8 mouse cellular contexts compared by ENCODE assay signal in genomic region chr11:82930391-82930955, GRCm38 (mm10). TPM values are rescaled to one million over a fixed set of nuclear protein-coding genes. Genes with fewer than 3 reads are reported as not detected.
DNase-seq lines count a peak whose midpoint lies in the region; ATAC-seq and TF ChIP-seq lines count a peak whose summit lies in the region.
"Not testable (repeated sequence)": the region's sequence is repeated elsewhere in the genome, so short reads cannot be mapped to it uniquely, and the experiment has no call there.

No protein-coding gene starts in this region.

- WGBS in forebrain, embryonic 15.5 days: under 1% methylated on average over 76 of the region's 85 CpGs
- 20% methylated on average over 84 of the region's 85 CpGs for WGBS in heart, embryonic 16.5 days
- WGBS in intestine, postnatal 0 days: 2% methylated on average over 77 of the region's 85 CpGs
- under 1% methylated on average over 78 of the region's 85 CpGs for WGBS in limb, embryonic 12.5 days
- WGBS in lung, embryonic 15.5 days: 3% methylated on average over 82 of the region's 85 CpGs
- WGBS in neural tube, embryonic 11.5 days: 2% methylated on average over 51 of the region's 85 CpGs

- H3K4me3 ChIP-seq in E14TG2a.4 (replicated peaks; ENCODE audit: low read length): peak overlapping the region; percentile 67
- peak overlapping the region; percentile 51 for H3K4me3 ChIP-seq in forebrain, embryonic 15.5 days
- peak overlapping the region; percentile 53 for H3K4me3 ChIP-seq in heart, embryonic 16.5 days (ENCODE audit: low read length)
- peak overlapping the region; percentile 47 for H3K4me3 ChIP-seq in intestine, postnatal 0 days (ENCODE audit: low read depth, low read length)
- H3K4me3 ChIP-seq in limb, embryonic 12.5 days (replicated peaks): peak overlapping the region; percentile 50
- peak overlapping the region; percentile 50 for H3K4me3 ChIP-seq in lung, embryonic 15.5 days
- peak overlapping the region; percentile 46 for H3K4me3 ChIP-seq in neural tube, embryonic 11.5 days (ENCODE audit: low read depth, low read length)

- DNase-seq in embryo, embryonic 10.5 days (ENCODE audit: low spot score): peak; percentile 29
- DNase-seq in neural tube, embryonic 11.5 days (ENCODE audit: low spot score): not testable (repeated sequence)

- not testable (repeated sequence) for H3K9me3 ChIP-seq in E14TG2a.4 (ENCODE audit: low read length); forebrain, embryonic 15.5 days; heart, embryonic 16.5 days (replicated peaks; ENCODE audit: control insufficient read depth, low read length); intestine, postnatal 0 days (ENCODE audit: control insufficient read depth); limb, embryonic 12.5 days; lung, embryonic 15.5 days; neural tube, embryonic 11.5 days (ENCODE audit: control insufficient read depth, low read length)

- not testable (repeated sequence) for H3K36me3 ChIP-seq in E14TG2a.4 (ENCODE audit: insufficient read depth, low read length); forebrain, embryonic 15.5 days; intestine, postnatal 0 days (ENCODE audit: control insufficient read depth, insufficient read depth); limb, embryonic 12.5 days; lung, embryonic 15.5 days; neural tube, embryonic 11.5 days (ENCODE audit: control insufficient read depth, insufficient read depth, low read length)
- peaks cover 58% of the 10 kb centered on the region for H3K36me3 ChIP-seq in heart, embryonic 16.5 days (ENCODE audit: control insufficient read depth, insufficient read depth)

- not testable (repeated sequence) for ATAC-seq in forebrain, embryonic 15.5 days (replicated peaks); heart, embryonic 16.5 days (replicated peaks; ENCODE audit: extremely low read depth, insufficient read depth, low FRiP score); intestine, postnatal 0 days; limb, embryonic 12.5 days (ENCODE audit: insufficient number of reproducible peaks, insufficient read depth, low FRiP score, low TSS enrichment, low read depth); lung, embryonic 15.5 days (ENCODE audit: borderline replicate concordance, extremely low read depth, low FRiP score, low TSS enrichment); neural tube, embryonic 11.5 days (ENCODE audit: insufficient read depth, low FRiP score, low TSS enrichment)

- H3K4me2 ChIP-seq in forebrain, embryonic 15.5 days (replicated peaks): peak overlapping the region; percentile 98
- H3K4me2 ChIP-seq in heart, embryonic 16.5 days (ENCODE audit: low read depth, low read length): peak overlapping the region; percentile 76
- H3K4me2 ChIP-seq in intestine, postnatal 0 days (replicated peaks; ENCODE audit: low read depth): peak overlapping the region; percentile 91
- peak overlapping the region; percentile 93 for H3K4me2 ChIP-seq in limb, embryonic 12.5 days
- peak overlapping the region; percentile 94 for H3K4me2 ChIP-seq in lung, embryonic 15.5 days
- peak overlapping the region; percentile 94 for H3K4me2 ChIP-seq in neural tube, embryonic 11.5 days (ENCODE audit: low read depth)

- H3K27ac ChIP-seq in forebrain, embryonic 15.5 days (replicated peaks); heart, embryonic 16.5 days (ENCODE audit: low read length); intestine, postnatal 0 days (ENCODE audit: low read depth, low read length); limb, embryonic 12.5 days; lung, embryonic 15.5 days; neural tube, embryonic 11.5 days (ENCODE audit: low read depth, low read length): not testable (repeated sequence)

- peaks cover 53% of the 10 kb centered on the region for H3K27me3 ChIP-seq in E14TG2a.4 (ENCODE audit: insufficient read depth, low read length)
- peaks cover 42% of the 10 kb centered on the region for H3K27me3 ChIP-seq in forebrain, embryonic 15.5 days
- not testable (repeated sequence) for H3K27me3 ChIP-seq in heart, embryonic 16.5 days (ENCODE audit: control insufficient read depth, insufficient read depth, low read length)
- H3K27me3 ChIP-seq in intestine, postnatal 0 days (replicated peaks; ENCODE audit: control insufficient read depth, insufficient read depth, low read length): peaks cover 41% of the 10 kb centered on the region
- peaks cover 90% of the 10 kb centered on the region for H3K27me3 ChIP-seq in limb, embryonic 12.5 days
- H3K27me3 ChIP-seq in lung, embryonic 15.5 days: peaks cover 56% of the 10 kb centered on the region
- H3K27me3 ChIP-seq in neural tube, embryonic 11.5 days (ENCODE audit: control insufficient read depth, insufficient read depth, low read length): peaks cover 48% of the 10 kb centered on the region

- not testable (repeated sequence) for H3K9ac ChIP-seq in forebrain, embryonic 15.5 days (replicated peaks); heart, embryonic 16.5 days (ENCODE audit: low read length); lung, embryonic 15.5 days; neural tube, embryonic 11.5 days (ENCODE audit: low read length)
- 0 out of 2 replicates have a peak overlapping the region, but pooled peaks have one; percentile 3 for H3K9ac ChIP-seq in intestine, postnatal 0 days (ENCODE audit: low read depth, low read length)
- 0 out of 2 replicates have a peak overlapping the region, but pooled peaks have one; percentile 31 for H3K9ac ChIP-seq in limb, embryonic 12.5 days (replicated peaks)

- H3K4me1 ChIP-seq in E14TG2a.4 (replicated peaks; ENCODE audit: low read depth, low read length); forebrain, embryonic 15.5 days; heart, embryonic 16.5 days (ENCODE audit: control insufficient read depth, insufficient read depth, low read length); intestine, postnatal 0 days (replicated peaks; ENCODE audit: control insufficient read depth, insufficient read depth, low read length); lung, embryonic 15.5 days; neural tube, embryonic 11.5 days (ENCODE audit: control insufficient read depth, insufficient read depth, low read length): not testable (repeated sequence)
- H3K4me1 ChIP-seq in limb, embryonic 12.5 days (replicated peaks): peaks cover 11% of the 10 kb centered on the region

- TF ChIP-seq CTCF in E14TG2a.4 (conservative IDR thresholded peaks at IDR 0.05; ENCODE audit: low read length); intestine, postnatal 0 days (IDR thresholded peaks at IDR 0.05; ENCODE audit: low read depth): not testable (repeated sequence)

RNA-seq across cellular contexts. Expression of gene Unc45b, which starts 20.1 kb away (rescaled TPM):
- 1.0 and 1.3 TPM in 2 replicates for polyA plus RNA-seq in forebrain, embryonic 15.5 days (2015; fragmentation: Nextera tagmentation; extraction: Ambion mirVana)
- 188 and 201 TPM in 2 replicates for polyA plus RNA-seq in heart, embryonic 16.5 days (2015; fragmentation: Nextera tagmentation; extraction: Ambion mirVana)
- 1.6 and 1.9 TPM in 2 replicates for polyA plus RNA-seq in intestine, postnatal 0 days (2015; fragmentation: Nextera tagmentation; extraction: Ambion mirVana)
- polyA plus RNA-seq in limb, embryonic 12.5 days (2016; fragmentation: Nextera tagmentation; extraction: Ambion mirVana): 11.5 and 12.4 TPM in 2 replicates
- 10.7 and 11.2 TPM in 2 replicates for polyA plus RNA-seq in lung, embryonic 15.5 days (2015; fragmentation: Nextera tagmentation; extraction: Ambion mirVana)
- 7.5 and 8.3 TPM in 2 replicates for polyA plus RNA-seq in neural tube, embryonic 11.5 days (2014; fragmentation: Nextera tagmentation; extraction: Ambion mirVana)

RNA-seq across cellular contexts. Expression of gene Slfn5, which starts 20.7 kb away (rescaled TPM):
- polyA plus RNA-seq in forebrain, embryonic 15.5 days (2015; fragmentation: Nextera tagmentation; extraction: Ambion mirVana): 0.85 and 1.1 TPM in 2 replicates
- polyA plus RNA-seq in heart, embryonic 16.5 days (2015; fragmentation: Nextera tagmentation; extraction: Ambion mirVana): 6.1 and 7.7 TPM in 2 replicates
- polyA plus RNA-seq in intestine, postnatal 0 days (2015; fragmentation: Nextera tagmentation; extraction: Ambion mirVana): 3.7 and 3.9 TPM in 2 replicates
- polyA plus RNA-seq in limb, embryonic 12.5 days (2016; fragmentation: Nextera tagmentation; extraction: Ambion mirVana): 0.41 and 0.58 TPM in 2 replicates
- 2.6 and 4.2 TPM in 2 replicates for polyA plus RNA-seq in lung, embryonic 15.5 days (2015; fragmentation: Nextera tagmentation; extraction: Ambion mirVana)
- polyA plus RNA-seq in neural tube, embryonic 11.5 days (2014; fragmentation: Nextera tagmentation; extraction: Ambion mirVana): 0.74 and 0.86 TPM in 2 replicates

RNA-seq across cellular contexts. Expression of gene Nle1, which starts 22.3 kb away (rescaled TPM):
- 32.0 and 37.5 TPM in 2 replicates for polyA plus RNA-seq in forebrain, embryonic 15.5 days (2015; fragmentation: Nextera tagmentation; extraction: Ambion mirVana)
- polyA plus RNA-seq in heart, embryonic 16.5 days (2015; fragmentation: Nextera tagmentation; extraction: Ambion mirVana): 22.2 TPM in 2 replicates
- 8.0 and 10.2 TPM in 2 replicates for polyA plus RNA-seq in intestine, postnatal 0 days (2015; fragmentation: Nextera tagmentation; extraction: Ambion mirVana)
- 39.9 and 46.3 TPM in 2 replicates for polyA plus RNA-seq in limb, embryonic 12.5 days (2016; fragmentation: Nextera tagmentation; extraction: Ambion mirVana)
- polyA plus RNA-seq in lung, embryonic 15.5 days (2015; fragmentation: Nextera tagmentation; extraction: Ambion mirVana): 29.4 and 34.1 TPM in 2 replicates
- polyA plus RNA-seq in neural tube, embryonic 11.5 days (2014; fragmentation: Nextera tagmentation; extraction: Ambion mirVana): 28.8 and 29.9 TPM in 2 replicates

RNA-seq across cellular contexts. Expression of gene Fndc8, which starts 38.5 kb away (rescaled TPM):
- polyA plus RNA-seq in forebrain, embryonic 15.5 days (2015; fragmentation: Nextera tagmentation; extraction: Ambion mirVana): 0.23 and 0.60 TPM in 2 replicates
- polyA plus RNA-seq in heart, embryonic 16.5 days (2015; fragmentation: Nextera tagmentation; extraction: Ambion mirVana): 0.12 and 0.20 TPM in 2 replicates
- 0.09 and 0.16 TPM in 2 replicates for polyA plus RNA-seq in intestine, postnatal 0 days (2015; fragmentation: Nextera tagmentation; extraction: Ambion mirVana)
- 0.32 and 0.49 TPM in 2 replicates for polyA plus RNA-seq in limb, embryonic 12.5 days (2016; fragmentation: Nextera tagmentation; extraction: Ambion mirVana)
- 0.11 and 0.12 TPM in 2 replicates for polyA plus RNA-seq in lung, embryonic 15.5 days (2015; fragmentation: Nextera tagmentation; extraction: Ambion mirVana)
- polyA plus RNA-seq in neural tube, embryonic 11.5 days (2014; fragmentation: Nextera tagmentation; extraction: Ambion mirVana): 0.13 and 0.39 TPM in 2 replicates

RNA-seq across cellular contexts. Expression of gene Rad51d, which starts 40.1 kb away (rescaled TPM):
- polyA plus RNA-seq in forebrain, embryonic 15.5 days (2015; fragmentation: Nextera tagmentation; extraction: Ambion mirVana): 13.5 and 14.2 TPM in 2 replicates
- 13.8 and 14.4 TPM in 2 replicates for polyA plus RNA-seq in heart, embryonic 16.5 days (2015; fragmentation: Nextera tagmentation; extraction: Ambion mirVana)
- polyA plus RNA-seq in intestine, postnatal 0 days (2015; fragmentation: Nextera tagmentation; extraction: Ambion mirVana): 9.1 and 9.7 TPM in 2 replicates
- 10.3 and 11.8 TPM in 2 replicates for polyA plus RNA-seq in limb, embryonic 12.5 days (2016; fragmentation: Nextera tagmentation; extraction: Ambion mirVana)
- 12.2 and 13.2 TPM in 2 replicates for polyA plus RNA-seq in lung, embryonic 15.5 days (2015; fragmentation: Nextera tagmentation; extraction: Ambion mirVana)
- polyA plus RNA-seq in neural tube, embryonic 11.5 days (2014; fragmentation: Nextera tagmentation; extraction: Ambion mirVana): 14.8 and 17.9 TPM in 2 replicates

Comparison
In these comparisons a context has a peak if more than half of its experiments do, and no peak if none do; other contexts are left out.
1. RNA of gene Unc45b, which starts 20.1 kb away (polyA plus RNA-seq): 188 to 201 TPM in heart, embryonic 16.5 days; 11.5 to 12.4 TPM in limb, embryonic 12.5 days, 10.7 to 11.2 TPM in lung, embryonic 15.5 days, 7.5 to 8.3 TPM in neural tube, embryonic 11.5 days, 1.6 to 1.9 TPM in intestine, postnatal 0 days and 1.0 to 1.3 TPM in forebrain, embryonic 15.5 days; every median in the first group is over 10 times any median in the second.
2. Peak in every context shown above with its lines, with median percentiles within 50 percentile points of each other: H3K4me3 ChIP-seq and H3K4me2 ChIP-seq.